Mouse (Mus musculus): Measurements from ENCODE around the gene Ranbp3l. TPM values are rescaled to one million over a fixed set of nuclear protein-coding genes. Genes with fewer than 3 reads are reported as not detected.
"Not testable (repeated sequence)": the region's sequence is repeated elsewhere in the genome, so short reads cannot be mapped to it uniquely, and the experiment has no call there.

Gene Ranbp3l
- 0.57 and 0.82 TPM in 2 replicates for polyA plus RNA-seq (2015; fragmentation: Nextera tagmentation; extraction: Ambion mirVana)

DNA sequence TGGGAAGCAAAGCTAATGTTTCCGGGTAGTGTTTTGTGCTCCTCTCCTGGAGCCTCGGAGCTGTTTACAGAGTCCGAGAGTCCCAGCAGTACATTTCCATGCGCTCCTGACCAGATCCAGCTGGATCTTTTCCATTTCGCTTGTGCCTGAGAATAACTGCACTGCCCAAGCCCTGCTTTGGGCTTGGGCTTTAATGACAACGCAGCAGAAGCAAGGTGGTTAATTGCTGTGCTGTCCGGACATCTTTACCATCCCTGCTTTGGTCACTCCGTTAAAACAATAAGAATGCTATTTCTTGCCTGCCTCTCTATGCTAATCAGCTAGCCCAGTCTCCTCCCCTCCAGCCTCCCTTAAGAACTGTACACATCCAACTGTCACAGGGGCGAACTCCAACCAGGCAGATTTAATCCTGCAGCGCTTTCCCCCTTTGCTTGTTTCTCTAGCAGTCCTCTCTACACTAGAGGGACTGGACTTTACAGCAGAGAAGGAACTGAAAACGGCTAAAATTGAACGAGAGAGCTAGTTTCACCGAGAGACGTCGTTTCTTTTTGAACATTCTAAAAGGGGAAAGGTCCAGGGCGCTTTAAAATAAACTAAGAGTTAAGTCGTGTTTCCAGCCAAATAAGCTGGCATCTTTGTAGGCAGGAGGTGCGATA lies at the start of gene Ranbp3l:
Gene Ranbp3l, plus strand, starts transcription at position 377 of the 656 bp plus-strand sequence.
- no peak for DNase-seq (ENCODE audit: low spot score)

DNA sequence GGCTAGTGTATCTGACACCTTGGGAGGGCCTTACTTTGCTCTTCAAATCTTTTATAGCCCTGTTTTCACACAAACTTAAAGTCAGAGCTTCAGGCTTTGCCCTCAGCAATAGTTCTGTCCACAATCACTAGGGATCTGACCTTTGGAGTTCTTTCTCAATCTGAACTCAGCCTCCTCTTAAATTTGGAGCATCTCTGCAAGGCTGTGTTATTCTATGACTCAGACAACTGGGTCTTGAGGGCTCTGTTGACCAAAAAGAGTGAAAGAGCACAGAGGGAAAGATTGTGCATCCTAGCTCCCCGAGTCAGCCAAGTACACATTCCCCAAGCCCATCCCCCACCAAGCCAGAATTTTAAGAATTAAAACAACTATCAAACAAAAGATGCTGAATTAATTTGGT lies 37.7 kb upstream of the Ranbp3l start:
- no peak for DNase-seq (ENCODE audit: low spot score)

DNA sequence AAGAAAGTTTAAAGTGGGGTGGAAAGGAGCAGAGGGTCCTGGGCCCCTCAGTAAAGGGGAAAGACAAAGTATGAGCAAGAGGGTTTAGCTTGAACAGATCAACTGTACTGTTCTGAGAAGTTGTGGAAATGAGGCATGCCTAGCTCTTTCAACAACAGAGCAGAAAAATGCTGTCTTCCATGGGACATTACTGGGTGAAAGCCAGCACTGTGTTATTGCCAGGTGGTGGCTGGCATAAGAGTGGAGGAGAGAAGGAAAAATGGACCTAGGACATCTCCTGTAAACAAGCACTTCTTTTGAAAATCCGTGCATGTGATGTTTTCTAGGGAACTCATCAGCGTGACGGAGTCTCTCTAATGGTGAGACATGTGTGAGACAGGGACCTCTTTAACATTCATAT lies 30.8 kb upstream of the Ranbp3l start:
- DNase-seq (ENCODE audit: low spot score): no peak

DNA sequence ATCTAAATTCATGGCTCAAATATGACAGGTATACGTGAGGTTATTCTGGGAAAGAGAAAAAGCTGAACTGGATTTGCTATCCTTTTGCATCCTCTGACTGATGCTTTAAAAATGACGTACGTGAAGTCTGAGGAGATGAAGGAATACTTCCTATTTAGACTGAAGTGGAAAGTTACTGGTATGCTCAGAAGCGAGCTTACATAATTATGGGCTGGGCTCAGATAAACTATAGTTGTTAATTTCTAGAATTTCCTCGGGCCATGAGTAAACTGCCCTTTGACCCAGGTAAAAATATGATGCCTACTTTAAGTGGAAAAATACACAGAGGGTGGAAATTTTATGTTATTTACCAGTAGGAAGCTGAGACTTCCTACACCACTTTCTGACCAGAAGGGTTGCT lies 26.9 kb upstream of the Ranbp3l start:
- DNase-seq (ENCODE audit: low spot score): no peak

DNA sequence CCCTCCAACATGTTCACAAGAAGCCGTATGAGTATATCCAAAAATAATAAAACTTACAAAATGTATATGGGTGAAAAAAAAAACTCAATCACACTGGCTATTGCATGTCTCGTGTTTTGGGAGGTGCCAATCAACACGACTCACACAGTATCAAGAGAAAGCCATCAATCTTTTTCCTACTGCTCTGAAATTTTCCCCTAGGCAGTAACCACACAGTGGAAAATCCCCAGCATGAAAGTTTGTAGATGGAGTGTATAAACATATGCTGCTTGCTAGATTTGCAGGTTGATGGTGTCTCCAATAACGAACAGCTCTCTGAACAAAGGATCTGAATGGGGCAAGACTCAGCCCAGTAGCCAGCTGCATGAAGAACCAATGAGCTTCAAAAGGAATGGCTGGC lies 16.9 kb upstream of the Ranbp3l start:
- DNase-seq (ENCODE audit: low spot score): no peak

DNA sequence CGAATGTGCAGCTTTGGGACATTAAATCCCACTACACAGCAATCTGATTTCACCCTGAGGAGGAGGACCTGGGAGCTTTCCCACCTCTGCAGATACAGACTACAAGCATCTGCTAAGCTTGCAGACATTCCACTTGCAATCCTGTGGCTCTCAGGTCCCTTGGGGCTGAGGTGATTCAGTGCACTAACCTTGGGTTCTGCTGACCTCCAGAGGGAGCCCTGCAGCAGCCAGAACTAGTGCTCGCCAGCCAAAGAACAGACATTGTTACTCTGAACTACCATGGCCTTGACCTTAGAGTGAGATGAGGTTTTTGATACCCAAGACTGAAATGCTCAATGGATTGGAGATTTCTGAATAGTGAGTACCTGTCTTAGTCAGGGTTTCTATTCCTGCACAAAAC lies 4.4 kb upstream of the Ranbp3l start:
- DNase-seq (ENCODE audit: low spot score): no peak

DNA sequence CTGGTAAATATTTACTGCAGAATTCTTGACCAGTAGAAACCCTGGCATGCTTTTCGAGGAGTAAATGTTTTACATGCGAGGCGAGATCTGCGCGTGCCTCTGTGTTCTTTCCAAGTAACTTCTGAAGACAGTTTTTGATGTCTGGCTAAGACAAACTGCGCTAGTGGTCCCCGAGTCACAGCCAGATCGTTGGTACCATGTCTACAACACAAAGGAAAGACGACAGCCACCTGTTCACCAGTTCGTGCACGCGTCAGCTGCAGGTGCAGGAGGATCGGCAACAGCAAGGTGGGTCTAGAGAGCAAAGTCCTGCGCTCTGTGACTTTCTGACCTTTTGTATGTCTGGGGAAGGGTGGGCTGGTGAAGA lies 463 bp downstream of the Ranbp3l start:
- no peak for DNase-seq (ENCODE audit: low spot score)

DNA sequence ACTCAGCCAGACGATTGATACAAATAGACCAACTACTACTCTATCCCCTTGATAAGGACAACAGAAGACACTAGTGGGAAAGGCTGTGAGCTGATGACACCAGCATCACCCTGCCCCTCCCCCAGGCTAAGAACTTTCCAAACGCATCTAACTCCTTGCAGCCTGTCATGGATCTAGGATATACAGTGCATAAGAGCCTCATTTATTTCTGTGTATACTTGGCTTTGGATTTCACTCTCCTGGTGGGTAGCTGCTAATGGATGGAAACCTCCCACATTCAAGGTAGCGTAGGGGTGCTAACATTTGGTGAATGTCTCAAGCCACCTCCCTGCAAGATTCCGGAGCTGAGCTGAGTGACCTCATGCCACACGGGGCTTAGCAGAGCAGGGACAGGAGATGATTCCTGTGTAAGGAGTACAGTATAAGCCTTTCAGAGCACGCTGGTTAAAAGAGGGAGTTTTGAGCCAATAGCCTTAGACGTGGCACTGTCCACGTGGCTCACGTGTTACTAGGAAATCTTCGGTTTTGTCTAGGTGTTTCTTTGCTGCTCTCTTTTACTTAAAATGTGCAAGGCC lies 1.4 kb downstream of the Ranbp3l start:
- no peak for DNase-seq (ENCODE audit: low spot score)

DNA sequence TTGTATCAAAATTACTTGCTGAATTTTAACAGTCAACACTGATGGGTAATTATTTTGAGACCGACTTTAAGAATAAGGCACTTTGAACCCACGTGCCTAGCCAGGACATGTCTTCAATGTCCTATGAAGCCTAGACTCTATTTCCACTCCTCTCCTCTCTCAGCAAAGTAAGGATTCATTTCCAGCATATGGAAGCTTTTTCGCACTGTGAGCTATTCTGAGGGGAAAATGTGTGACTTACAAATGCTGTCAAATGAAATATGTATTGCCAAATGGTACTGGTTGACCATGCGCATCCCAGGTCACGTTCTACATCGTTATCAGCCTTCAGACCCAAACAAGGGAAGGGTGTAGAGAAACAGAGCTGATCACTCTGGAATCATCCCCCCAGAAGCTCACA lies 23.5 kb downstream of the Ranbp3l start:
- DNase-seq (ENCODE audit: low spot score): no peak

DNA sequence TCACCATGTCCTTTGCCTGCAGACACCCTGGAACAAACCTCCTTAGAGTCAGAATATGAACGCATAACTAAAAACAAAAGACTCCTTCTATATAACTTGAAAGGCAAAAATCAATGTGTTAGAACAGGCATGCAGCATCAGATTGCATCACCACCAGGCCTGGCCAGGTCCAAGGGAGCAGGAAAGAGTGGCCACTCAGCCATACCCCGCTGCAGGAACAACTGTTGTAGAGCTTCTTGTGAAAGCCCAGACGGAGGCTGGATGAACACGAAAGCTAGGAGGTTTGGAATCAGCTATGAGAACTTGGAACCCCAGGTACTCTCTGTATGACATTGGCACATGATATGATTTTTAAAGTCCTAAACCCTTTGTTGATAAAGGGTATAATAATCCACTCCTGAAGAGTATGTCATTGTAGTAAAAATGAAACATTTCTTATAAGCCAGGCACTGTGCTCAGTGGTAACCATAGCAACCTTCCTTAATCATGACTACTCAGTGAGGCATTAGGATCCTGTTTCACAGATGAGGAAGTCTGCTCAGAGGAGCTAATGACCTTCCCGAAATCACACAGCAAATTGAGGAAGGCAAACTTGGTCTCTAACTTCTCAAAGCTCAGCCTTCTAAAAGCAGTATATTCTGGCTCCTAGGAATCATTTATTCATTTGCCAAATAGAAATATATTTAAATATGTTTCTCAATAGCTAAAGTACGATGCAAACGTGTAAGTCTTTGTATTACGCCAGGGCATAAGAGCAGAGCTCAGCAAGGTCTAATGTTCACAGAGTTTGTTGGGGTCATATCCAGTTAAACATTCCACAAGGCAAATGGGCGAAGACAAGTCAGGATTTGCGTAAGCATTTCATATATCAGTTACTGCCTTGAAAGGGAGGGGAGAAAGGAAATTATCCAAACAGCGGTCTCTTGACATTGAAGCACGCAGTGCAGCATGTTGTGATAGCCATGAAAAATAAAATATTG lies 24.4 kb downstream of the Ranbp3l start:
- no peak for DNase-seq (ENCODE audit: low spot score)

DNA sequence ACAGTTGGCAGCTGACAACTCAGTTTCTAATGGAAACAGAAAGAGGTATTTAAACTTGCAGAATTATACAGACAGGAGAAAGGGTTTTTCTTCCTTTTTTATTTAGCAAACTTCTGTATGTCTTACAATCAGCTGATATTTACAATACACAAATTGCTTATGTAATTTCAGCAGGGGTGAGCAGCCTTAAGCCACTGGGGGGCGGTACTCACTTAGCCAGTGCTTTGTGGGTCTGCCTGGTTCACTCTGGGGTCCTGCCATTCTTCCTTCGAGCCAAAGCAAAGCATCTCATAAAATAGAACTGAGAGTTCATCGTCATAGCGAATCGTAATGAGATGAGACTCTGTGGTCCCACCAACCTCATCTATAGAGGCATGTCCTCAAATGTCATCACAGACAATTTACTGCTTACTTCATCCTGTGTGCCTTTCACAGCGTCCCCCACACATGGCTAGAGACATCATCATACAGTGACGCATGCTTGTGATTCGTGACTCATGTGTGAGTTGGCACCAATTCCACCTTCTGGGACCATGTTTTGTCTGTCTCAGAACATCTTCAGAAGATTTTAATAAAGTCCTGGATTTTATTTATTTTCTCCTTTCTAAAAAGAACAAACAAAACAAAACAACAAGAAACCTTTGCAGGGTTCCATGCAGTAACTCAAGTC lies 27.0 kb downstream of the Ranbp3l start:
- no peak for DNase-seq (ENCODE audit: low spot score)

DNA sequence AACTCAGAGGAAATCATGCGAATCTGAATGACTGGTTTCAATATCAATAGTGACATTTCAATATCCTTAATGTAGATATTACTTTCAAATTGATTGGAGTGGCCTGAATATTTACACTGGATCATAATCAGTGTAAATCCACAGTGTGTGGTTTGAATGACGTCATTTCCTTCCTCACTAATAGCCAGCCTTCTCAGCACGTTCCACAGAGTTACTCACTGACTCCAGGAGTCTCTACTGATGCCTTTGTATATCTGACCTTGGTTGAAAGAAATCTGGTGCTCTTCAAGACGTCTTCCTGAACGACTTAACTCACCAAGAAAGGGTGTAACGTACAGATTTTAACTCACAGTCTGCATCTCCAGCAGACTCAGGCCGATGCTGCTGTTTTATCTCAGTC lies 27.7 kb downstream of the Ranbp3l start:
- DNase-seq (ENCODE audit: low spot score): no peak

DNA sequence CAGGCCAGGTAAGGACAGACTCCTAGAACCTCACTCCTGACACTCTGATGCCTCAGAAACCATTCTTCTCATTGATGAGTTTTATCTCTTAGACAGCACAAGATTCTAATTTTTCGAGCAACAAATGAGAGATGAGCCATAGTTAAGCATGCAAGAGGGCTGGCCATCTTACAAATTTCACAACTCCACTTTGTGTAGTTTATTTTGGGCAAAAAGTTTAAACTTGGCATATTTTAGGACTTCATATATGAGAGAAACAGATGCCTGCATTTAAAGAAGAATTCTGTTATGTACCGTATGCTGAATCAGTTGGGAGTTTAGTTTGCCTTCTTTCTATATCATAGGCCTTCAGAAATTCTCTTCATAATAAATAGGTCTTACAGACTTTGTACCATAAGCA lies 35.0 kb downstream of the Ranbp3l start:
- DNase-seq (ENCODE audit: low spot score): no peak

DNA sequence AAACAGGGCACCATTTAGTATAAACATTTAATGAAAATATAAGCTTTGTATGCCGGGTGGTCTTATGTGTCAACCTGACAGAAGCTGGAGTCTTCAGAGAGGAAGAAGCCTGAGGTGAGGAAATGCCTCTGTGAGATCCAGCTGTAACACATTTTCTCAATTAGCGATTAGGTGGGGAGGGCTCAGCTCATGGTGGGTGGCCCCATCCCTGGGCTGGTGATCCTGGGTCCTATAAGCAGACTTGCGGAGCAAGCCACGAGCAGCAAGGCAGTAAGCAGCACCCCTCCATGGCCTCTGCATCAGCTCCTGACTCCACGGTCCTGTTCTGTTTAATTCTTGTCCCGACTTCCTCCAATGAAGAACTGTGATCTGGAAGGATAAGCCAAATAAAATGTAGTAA lies 41.4 kb downstream of the Ranbp3l start:
- DNase-seq (ENCODE audit: low spot score): no peak

DNA sequence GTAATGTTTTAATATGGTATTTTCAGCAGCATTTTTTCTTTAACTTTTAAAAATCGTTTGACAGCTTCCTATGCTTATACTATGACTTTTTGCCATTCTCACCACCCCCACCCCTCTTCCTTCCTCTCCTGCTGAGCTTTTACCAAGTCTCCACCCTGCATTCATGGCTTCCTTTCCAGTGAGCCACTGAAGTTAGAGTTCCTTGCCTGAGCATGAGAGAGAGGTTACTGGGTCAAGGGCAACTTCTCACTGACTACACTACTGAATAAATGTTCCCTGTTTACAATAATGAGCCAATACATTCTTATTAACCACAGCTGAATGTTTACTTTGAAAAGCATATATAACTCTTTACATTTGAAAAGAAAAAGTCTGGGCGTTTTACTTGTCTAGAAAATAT lies 46.8 kb downstream of the Ranbp3l start:
- no peak for DNase-seq (ENCODE audit: low spot score)

DNA sequence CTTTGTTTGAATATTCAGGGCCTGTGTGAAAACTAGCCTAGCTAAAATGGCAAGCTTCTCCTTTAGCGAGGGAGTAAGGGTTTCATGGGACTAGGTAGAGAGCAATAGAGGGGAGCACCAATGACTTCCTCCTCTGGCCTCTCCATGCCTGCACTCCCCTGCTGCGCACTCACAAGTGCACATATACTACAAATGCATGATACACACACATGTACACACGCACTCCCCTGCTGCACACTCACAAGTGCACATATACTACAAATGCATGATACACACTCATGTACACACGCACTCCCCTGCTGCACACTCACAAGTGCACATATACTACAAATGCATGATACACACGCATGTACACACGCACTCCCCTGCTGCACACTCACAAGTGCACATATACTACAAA lies 47.7 kb downstream of the Ranbp3l start:
- DNase-seq (ENCODE audit: low spot score): not testable (repeated sequence)

DNA sequence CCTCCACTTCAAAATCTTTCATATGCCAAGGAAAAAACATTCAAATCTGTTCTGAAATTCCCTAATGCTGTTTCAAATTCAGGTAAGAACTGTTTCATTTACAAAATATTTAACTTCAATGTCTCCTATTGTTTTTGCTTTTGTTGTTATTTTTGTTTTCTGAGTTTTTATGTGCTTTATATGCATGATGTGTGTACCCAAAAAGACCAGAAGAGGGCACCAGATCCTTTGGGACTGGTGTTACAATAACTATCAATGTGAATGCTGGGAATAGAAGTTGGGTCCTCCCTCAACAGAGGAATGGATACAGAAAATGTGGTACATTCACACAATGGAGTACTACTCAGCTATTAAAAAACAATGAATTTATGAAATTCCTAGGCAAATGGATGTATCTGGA lies 88.0 kb downstream of the Ranbp3l start:
- DNase-seq (ENCODE audit: low spot score): no peak

DNA sequence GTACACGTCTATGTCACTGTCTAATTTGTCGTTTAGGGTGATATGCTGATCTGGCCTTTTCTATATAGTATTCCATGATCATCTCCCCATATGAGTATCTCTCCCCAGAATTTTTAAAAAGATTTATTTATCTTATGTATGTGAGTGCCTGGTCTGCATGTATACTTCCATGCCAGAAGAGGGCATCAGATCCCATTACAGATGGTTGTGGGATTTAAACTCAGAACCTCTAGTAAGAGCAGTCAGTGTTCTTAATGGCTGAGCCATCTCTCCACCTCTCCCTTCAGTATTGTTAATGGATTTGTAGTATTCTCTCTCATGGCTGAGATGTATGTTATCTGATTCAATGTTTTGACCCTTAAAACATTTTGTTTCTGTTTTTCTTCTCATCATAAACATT lies 92.1 kb downstream of the Ranbp3l start:
- DNase-seq (ENCODE audit: low spot score): no peak

DNA sequence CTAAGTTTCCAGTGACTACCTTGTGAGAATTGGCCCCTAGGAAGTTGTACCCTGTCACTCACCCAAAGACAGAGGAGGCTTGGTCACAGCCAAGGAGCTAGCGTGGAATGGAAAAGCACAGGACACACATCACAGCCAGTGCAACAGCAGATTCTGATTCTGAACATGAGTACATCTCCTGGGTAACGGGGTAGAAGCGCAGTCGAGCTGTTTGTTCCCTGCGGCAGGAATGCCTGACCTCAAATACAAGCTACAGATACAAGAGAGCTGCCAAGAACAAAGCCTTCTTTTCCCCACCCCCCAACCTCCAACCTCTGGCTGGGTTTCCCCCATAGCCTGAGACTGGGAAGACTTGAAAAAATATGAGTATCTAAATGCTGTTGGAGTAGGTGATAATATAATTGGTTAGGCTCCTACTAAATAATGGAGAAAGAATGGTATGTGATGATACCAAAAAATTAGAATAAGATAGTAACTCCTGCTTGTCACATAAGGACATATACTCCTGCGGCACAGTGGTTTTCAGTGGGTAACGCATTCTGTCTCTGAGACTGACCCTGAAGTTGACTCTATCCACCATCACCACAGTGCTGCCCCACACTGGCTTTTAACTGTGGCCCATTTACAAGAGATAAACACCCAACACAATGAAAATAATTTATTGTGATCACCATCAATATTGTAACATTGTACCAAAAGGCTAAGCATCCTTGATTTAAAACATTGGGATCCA lies 93.6 kb downstream of the Ranbp3l start:
- no peak for DNase-seq (ENCODE audit: low spot score)

DNA sequence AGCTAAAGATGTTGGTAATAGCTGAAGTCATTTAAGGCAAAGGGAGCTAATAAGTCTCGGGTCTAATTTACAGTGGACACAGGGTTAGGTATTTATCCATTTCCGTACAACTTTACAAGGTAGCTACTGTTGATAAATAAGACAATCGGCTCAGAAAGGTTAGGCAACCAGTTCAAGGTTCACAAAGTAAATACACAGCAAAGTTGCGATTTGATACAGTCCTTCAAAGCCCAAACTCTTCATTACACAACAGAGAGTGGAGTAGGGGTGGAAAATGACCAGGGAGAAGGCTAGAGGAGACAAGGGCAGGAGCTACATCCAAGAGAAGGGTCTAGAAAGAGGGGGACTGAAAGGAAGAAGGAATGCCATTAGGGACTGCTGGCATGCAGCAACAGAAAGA lies 101.1 kb downstream of the Ranbp3l start:
- no peak for DNase-seq (ENCODE audit: low spot score)

DNA sequence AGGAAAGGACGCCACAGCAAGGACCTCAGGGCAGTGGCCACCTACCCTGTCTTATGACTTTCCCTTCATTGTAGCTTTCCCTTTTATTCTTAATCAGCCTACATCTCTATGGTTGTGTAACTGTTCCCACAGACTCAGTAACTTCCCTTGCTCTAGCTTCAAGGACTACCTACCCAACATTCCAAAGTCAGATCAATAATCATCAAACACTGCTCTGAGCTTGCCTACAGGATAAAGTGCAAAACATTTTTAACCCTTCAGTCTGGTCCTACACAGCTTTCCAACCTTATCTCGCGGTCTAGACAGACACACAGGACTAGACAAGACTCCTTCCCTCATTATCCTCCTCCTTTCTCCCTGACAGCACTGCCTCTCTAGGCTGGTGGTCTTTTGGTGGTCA lies 102.6 kb downstream of the Ranbp3l start:
- DNase-seq (ENCODE audit: low spot score): no peak
